Mouse (Mus musculus) cerebellum, postnatal 10 days (tissue): ENCODE data around the gene Slc16a14.

ENCODE experiments used
- DNase-seq, 2 experiments: peaks; one replicate each; pipeline ENCODE4 v3.0.0; 2021; ENCODE audit warnings: mixed read lengths in 2 of 2

Slc16a14 gene

DNA sequence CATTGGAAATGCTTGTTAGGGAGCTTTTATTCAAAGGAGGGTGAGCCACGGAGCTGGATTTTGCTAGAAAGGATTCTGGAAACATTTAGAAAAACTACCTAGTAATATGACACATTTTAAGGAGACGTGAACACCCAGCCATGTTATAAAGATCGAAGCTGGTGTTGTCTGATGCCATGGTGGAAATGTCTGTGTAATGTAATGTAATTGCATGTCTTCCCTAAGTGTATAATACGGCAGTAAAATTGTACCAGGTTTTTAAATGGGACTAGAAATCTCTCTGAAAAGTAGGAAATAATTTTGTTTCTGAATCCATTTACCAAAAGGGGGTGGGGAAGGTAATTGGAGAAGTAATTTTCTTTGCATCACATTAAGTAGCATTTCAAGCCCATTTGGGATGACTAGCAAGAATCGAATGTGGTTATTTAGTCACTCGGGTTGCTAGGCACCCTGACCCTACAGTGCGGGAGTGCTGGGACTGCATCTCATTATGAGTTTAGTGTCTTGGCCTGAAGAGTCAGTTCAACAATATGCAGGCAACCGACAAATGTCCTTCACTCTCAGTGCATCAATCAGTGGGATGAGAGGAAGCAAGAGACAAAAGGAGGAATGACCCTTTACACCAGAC, 24.6 kb downstream of the Slc16a14 start:
- no peak for DNase-seq

- no peak for DNase-seq
Observed at GRCm38 (mm10) chr1:84904467-84904866, 30.5 kb downstream of the Slc16a14 start.

GRCm38 (mm10) chr1:84899156-84899555, 35.8 kb downstream of the Slc16a14 start:
- DNase-seq = no peak

DNA sequence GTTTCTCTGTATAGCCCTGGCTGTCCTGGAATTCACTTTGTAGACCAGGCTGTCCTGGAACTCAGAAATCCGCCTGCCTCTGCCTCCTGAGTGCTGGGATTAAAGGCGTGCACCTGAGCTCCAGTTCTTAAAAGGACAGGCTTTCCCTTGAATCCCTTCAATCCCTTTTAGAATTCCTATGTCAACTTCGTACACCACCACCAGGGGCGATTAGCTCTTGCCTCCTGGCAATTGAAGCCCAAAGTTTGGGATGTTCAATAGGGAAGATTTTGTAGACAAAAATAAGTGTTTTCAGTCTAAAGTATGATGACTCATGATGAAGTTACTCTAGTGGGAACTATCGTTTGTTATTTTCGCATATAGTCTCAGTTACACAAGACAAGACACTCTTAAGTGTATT, 37.6 kb downstream of the Slc16a14 start:
- no peak for DNase-seq

GRCm38 (mm10) chr1:84891746-84892145, 43.2 kb downstream of the Slc16a14 start:
- DNase-seq = no peak

DNA sequence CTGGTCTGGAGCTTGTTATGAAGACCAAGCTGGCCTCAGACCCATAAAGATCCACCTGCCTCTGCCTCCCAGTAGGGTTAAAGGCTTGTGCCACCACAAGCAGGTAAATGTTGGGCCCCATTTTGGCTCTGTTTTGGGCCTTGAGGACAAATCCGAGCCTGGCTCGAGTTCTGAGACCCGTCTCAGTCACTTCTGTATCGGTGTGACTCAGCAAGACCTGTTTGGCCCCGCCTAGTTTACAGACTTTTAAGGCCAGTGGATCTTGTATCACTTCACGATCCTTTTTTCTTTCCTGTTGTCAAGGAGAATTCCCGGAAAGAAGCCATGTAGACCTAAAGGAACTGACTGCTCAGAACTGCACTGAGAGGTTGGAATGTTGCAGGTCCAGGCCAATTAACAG, 44.4 kb downstream of the Slc16a14 start:
- no peak for DNase-seq

DNA sequence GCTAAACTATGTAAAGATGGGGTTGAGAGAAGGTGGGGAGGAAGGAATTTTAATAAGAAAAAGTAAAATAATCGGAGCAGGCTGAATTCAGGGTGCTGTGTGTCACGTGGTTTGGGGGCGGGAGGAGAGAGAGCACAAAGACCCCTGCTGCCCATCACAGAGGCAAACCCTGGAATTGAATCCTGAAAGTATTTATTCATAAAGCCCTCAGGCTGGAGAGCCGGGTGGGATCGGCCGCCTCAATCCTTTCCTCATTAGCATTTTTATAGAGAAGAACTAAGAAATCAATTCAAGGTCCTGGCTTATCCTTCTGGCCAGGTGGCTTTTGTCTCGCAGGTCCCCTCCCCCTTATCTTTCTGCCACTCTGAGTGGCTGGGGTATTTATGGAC, 44.9 kb downstream of the Slc16a14 start:
- DNase-seq = peak; percentile 11 to 26

- DNase-seq = no peak
Observed at GRCm38 (mm10) chr1:84889330-84890004, 45.5 kb downstream of the Slc16a14 start.

DNA sequence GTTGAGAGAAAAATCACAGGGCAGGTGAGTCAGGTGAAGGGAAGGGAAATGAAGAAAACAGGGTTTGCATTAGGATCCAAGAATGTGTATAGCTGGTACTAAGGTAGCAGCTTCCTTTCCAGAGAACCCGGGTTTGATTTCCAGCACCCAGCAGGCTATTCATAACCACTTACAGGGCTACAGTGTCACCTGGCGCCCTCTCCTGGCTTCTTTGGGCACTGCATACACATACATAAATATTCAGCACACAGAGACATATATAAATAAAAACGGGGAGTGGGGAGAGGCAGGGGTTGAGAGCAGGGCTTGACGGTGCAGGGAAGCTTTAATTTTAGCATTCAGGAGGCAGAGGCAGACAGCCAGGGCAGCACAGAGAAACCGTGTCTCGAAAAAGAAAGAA, 49.0 kb downstream of the Slc16a14 start:
- no peak for DNase-seq

DNA sequence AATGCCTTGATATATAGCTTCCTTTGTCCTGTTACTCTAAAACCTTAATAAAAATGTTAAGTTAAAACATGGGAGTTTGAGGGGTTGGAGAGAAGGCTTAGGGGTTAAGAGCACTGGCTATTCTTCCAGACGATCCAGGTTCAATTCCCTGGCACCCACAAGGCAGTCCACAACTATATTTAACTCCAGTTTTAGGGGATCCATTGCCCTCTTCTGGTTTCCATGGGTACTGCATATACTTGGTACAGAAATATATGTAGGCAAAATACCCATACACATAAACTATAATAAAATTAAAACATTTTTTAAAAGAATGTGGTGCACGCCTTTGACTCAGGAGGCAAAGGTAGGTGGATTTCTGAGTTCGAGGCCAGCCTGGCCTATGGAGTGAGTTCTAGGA, 49.8 kb downstream of the Slc16a14 start:
- peak in 1 of 2 experiments; percentile 28 for DNase-seq

DNA sequence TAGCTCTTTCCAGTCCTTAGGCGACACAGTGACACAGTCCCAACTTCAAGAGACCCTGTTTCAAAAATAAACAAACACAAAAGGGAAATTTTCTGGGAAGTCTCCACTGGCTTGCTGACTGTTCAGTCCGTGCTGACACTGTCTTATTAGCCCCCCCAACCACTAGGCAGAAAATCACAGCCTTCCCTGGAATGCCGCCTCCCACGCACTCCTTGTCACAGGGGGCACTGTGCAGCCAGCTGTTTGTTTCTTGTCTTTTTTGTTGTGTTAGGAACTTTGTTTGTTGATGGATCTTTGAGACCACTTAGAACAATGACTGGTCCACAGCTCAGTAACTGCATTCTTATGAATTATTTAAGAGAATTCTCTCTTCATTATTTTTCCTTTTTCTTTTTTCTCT, 51.0 kb downstream of the Slc16a14 start:
- no peak for DNase-seq

DNA sequence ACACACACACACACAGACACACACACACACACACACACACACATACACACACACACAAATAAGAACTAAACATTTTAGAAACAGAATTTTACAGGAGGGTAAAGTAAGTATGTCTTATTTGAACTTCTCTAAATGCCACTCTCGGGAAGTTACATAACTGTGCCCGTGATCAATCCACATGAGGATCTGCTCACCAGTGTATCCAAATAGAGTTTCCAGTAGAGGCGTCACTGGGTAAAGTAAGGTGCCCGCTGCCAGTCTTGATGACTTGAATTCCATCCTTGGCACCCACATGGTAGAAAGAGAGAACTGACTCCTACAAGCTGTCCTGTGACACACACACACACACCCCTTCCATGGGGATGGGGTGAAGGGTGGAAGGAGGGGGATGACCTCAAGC, 52.0 kb downstream of the Slc16a14 start:
- no peak for DNase-seq

- DNase-seq = no peak
Observed at GRCm38 (mm10) chr1:84882066-84882532, 52.8 kb downstream of the Slc16a14 start.

- DNase-seq = no peak
Observed at GRCm38 (mm10) chr1:84881248-84882065, 53.5 kb downstream of the Slc16a14 start.

DNA sequence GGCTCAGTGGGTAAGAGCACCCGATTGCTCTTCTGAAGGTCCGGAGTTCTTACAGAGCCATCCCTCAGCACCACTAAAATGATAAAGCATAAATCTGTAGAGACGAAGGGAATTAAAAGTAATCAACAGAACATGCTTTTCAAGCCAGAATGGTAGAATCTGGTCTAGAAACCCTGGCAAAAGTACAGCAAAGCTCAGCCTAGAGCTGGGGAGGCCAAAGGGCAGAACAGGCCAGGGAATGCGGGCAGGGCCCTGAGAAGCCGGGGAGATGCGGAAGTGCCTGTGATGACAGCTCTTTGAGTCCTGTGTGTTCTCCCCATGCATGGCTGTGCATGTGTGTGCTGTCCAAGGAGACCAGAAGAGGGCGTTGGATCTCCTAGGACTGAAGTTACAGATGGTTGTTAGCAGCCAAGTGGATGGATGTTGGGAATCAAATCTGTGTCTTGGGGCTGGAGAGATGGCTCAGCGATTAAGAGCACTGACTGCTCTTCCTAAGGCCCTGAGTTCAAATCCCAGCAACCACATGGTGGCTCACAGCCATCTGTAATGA, 55.3 kb downstream of the Slc16a14 start:
- no peak for DNase-seq

- no peak for DNase-seq
Observed at GRCm38 (mm10) chr1:84877590-84877989, 57.3 kb downstream of the Slc16a14 start.

- no peak for DNase-seq
Observed at GRCm38 (mm10) chr1:84872939-84873338, 62.0 kb downstream of the Slc16a14 start.

GRCm38 (mm10) chr1:84872105-84872504, 62.8 kb downstream of the Slc16a14 start:
- DNase-seq = no peak

GRCm38 (mm10) chr1:84871131-84871530, 63.8 kb downstream of the Slc16a14 start:
- peak in 1 of 2 experiments; percentile 12 for DNase-seq

GRCm38 (mm10) chr1:84869498-84869897, 65.4 kb downstream of the Slc16a14 start:
- DNase-seq = no peak

GRCm38 (mm10) chr1:84868841-84869240, 66.1 kb downstream of the Slc16a14 start:
- DNase-seq = no peak

DNA sequence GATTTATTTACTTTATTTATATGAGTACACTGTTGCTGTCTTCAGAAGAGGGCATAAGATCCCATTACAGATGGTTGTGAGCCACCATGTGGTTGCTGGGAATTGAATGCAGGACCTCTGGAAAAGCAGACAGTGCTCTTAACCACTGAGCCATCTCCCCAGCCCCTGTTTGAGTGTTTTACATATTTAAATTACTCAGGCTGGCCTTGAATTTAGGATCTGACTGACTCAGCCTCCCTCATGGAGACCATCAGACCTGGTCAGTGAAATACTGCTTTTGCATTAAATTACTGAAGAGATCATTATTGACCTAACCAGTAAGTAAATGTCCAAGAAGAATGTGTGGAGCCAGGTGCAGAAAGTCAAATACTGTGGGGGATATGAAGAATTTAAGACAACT, 66.6 kb downstream of the Slc16a14 start:
- DNase-seq = no peak

- DNase-seq = no peak
Observed at GRCm38 (mm10) chr1:84866706-84867230, 68.2 kb downstream of the Slc16a14 start.
